Mouse (Mus musculus): Measurements from ENCODE around the gene Pom121l2. TPM values are rescaled to one million over a fixed set of nuclear protein-coding genes. Genes with fewer than 3 reads are reported as not detected.

Gene Pom121l2
- polyA plus RNA-seq, 1 experiment from 2014 or later, result not detected

GRCm38 (mm10) chr13:22037415-22037814, 56.4 kb downstream of the Pom121l2 start:
- H3K9me3 ChIP-seq, result no peaks in the 10 kb centered on the region
- H3K9ac ChIP-seq (replicated peaks), result no peak overlapping the region
- H3K27ac ChIP-seq (replicated peaks), result peak overlapping the region; percentile 22
- ATAC-seq (ENCODE audit: low FRiP score, low read depth), result no peak
- 0 out of 2 replicates have a peak overlapping the region, but pooled peaks have one; percentile 11 for H3K4me2 ChIP-seq (replicated peaks)
- H3K27me3 ChIP-seq, result no peaks in the 10 kb centered on the region
- no peak overlapping the region for H3K4me3 ChIP-seq
- WGBS, result 84% methylated on average over 2 of the region's 2 CpGs
- H3K36me3 ChIP-seq, result no peaks in the 10 kb centered on the region
- H3K4me1 ChIP-seq, result peaks cover 36% of the 10 kb centered on the region

Small RNA genes lying within 50 kb of the gene (microRNA-seq; reads per million reads assigned to microRNA genes)
- gene Gm44390, result not detected

Other genes with a start within 250 kb of the Pom121l2 start
- gene Hist1h4j, start 246.1 kb upstream of the Pom121l2 start, polyA plus RNA-seq (2016; fragmentation: Nextera tagmentation; extraction: Ambion mirVana), result 0.97 and 1.4 TPM in 2 replicates
- 2.9 and 3.5 TPM in 2 replicates for gene Hist1h4k, start 230.7 kb upstream of the Pom121l2 start, polyA plus RNA-seq (2016; fragmentation: Nextera tagmentation; extraction: Ambion mirVana)
- gene Hist1h2ak, start 227.4 kb upstream of the Pom121l2 start, polyA plus RNA-seq (2016; fragmentation: Nextera tagmentation; extraction: Ambion mirVana), result 26.9 and 43.2 TPM in 2 replicates
- 3.9 and 6.3 TPM in 2 replicates for gene Hist1h2bn, start 227.1 kb upstream of the Pom121l2 start, polyA plus RNA-seq (2016; fragmentation: Nextera tagmentation; extraction: Ambion mirVana)
- 30.4 and 37.6 TPM in 2 replicates for gene Hist1h1b, start 200.6 kb upstream of the Pom121l2 start, polyA plus RNA-seq (2016; fragmentation: Nextera tagmentation; extraction: Ambion mirVana)
- 155 and 164 TPM in 2 replicates for gene Hist1h3i, start 197.8 kb upstream of the Pom121l2 start, polyA plus RNA-seq (2016; fragmentation: Nextera tagmentation; extraction: Ambion mirVana)
- gene Hist1h2an, start 194.0 kb upstream of the Pom121l2 start, polyA plus RNA-seq (2016; fragmentation: Nextera tagmentation; extraction: Ambion mirVana), result 6.1 and 12.2 TPM in 2 replicates
- gene Hist1h2bp, start 193.7 kb upstream of the Pom121l2 start, polyA plus RNA-seq (2016; fragmentation: Nextera tagmentation; extraction: Ambion mirVana), result 1.9 and 2.4 TPM in 2 replicates
- 18.5 and 23.3 TPM in 2 replicates for gene Hist1h2bq, start 171.0 kb upstream of the Pom121l2 start, polyA plus RNA-seq (2016; fragmentation: Nextera tagmentation; extraction: Ambion mirVana)
- gene Hist1h2ao, start 170.7 kb upstream of the Pom121l2 start, polyA plus RNA-seq (2016; fragmentation: Nextera tagmentation; extraction: Ambion mirVana), result not detected in 2 replicates
- not detected in 2 replicates for gene Hist1h4m, start 169.4 kb upstream of the Pom121l2 start, polyA plus RNA-seq (2016; fragmentation: Nextera tagmentation; extraction: Ambion mirVana)
- gene Hist1h4n, start 149.0 kb upstream of the Pom121l2 start, polyA plus RNA-seq (2016; fragmentation: Nextera tagmentation; extraction: Ambion mirVana), result 11.5 and 17.5 TPM in 2 replicates
- gene Hist1h2ap, start 147.7 kb upstream of the Pom121l2 start, polyA plus RNA-seq (2016; fragmentation: Nextera tagmentation; extraction: Ambion mirVana), result 4,827 and 5,103 TPM in 2 replicates
- gene Hist1h2br, start 147.5 kb upstream of the Pom121l2 start, polyA plus RNA-seq (2016; fragmentation: Nextera tagmentation; extraction: Ambion mirVana), result 17.6 and 23.0 TPM in 2 replicates
- gene Zfp184, start 36.1 kb upstream of the Pom121l2 start, polyA plus RNA-seq (2016; fragmentation: Nextera tagmentation; extraction: Ambion mirVana), result 22.3 and 24.2 TPM in 2 replicates
- 0.30 TPM in 1 of 2 replicates, not detected in the other for gene Prss16, start 28.5 kb downstream of the Pom121l2 start, polyA plus RNA-seq (2016; fragmentation: Nextera tagmentation; extraction: Ambion mirVana)
- gene Hist1h2ah, start 54.4 kb downstream of the Pom121l2 start, polyA plus RNA-seq (2016; fragmentation: Nextera tagmentation; extraction: Ambion mirVana), result 10.1 and 11.3 TPM in 2 replicates
- 7.2 and 8.1 TPM in 2 replicates for gene Hist1h2bk, start 54.7 kb downstream of the Pom121l2 start, polyA plus RNA-seq (2016; fragmentation: Nextera tagmentation; extraction: Ambion mirVana)
- gene Hist1h4i, start 60.2 kb downstream of the Pom121l2 start, polyA plus RNA-seq (2016; fragmentation: Nextera tagmentation; extraction: Ambion mirVana), result 34.4 and 38.6 TPM in 2 replicates
- gene Hist1h2ag, start 61.8 kb downstream of the Pom121l2 start, polyA plus RNA-seq (2016; fragmentation: Nextera tagmentation; extraction: Ambion mirVana), result 62.2 and 69.7 TPM in 2 replicates
- gene Hist1h2bj, start 62.0 kb downstream of the Pom121l2 start, polyA plus RNA-seq (2016; fragmentation: Nextera tagmentation; extraction: Ambion mirVana), result 13.1 and 15.4 TPM in 2 replicates
- gene Vmn1r188, start 103.2 kb downstream of the Pom121l2 start, polyA plus RNA-seq (2016; fragmentation: Nextera tagmentation; extraction: Ambion mirVana), result not detected in 2 replicates
- not detected in 2 replicates for gene Vmn1r189, start 124.6 kb downstream of the Pom121l2 start, polyA plus RNA-seq (2016; fragmentation: Nextera tagmentation; extraction: Ambion mirVana)
- not detected in 2 replicates for gene Vmn1r191, start 202.8 kb downstream of the Pom121l2 start, polyA plus RNA-seq (2016; fragmentation: Nextera tagmentation; extraction: Ambion mirVana)
- not detected in 2 replicates for gene Vmn1r192, start 209.9 kb downstream of the Pom121l2 start, polyA plus RNA-seq (2016; fragmentation: Nextera tagmentation; extraction: Ambion mirVana)
- not detected in 2 replicates for gene Vmn1r193, start 242.0 kb downstream of the Pom121l2 start, polyA plus RNA-seq (2016; fragmentation: Nextera tagmentation; extraction: Ambion mirVana)